8 mouse cellular contexts compared by ENCODE assay signal in genomic region chr7:97788669-97789483, GRCm38 (mm10). TPM values are rescaled to one million over a fixed set of nuclear protein-coding genes. Genes with fewer than 3 reads are reported as not detected.
A peak's percentile ranks its signal among the peaks of the same experiment; 100 is the strongest.
DNase-seq lines count a peak whose midpoint lies in the region; ATAC-seq lines count a peak whose summit lies in the region.

No protein-coding gene starts in this region.

- no peaks in the 10 kb centered on the region for H3K27me3 ChIP-seq in embryonic facial prominence, embryonic 11.5 days (ENCODE audit: control insufficient read depth, insufficient read depth, low read length)
- no peaks in the 10 kb centered on the region for H3K27me3 ChIP-seq in hindbrain, embryonic 16.5 days (replicated peaks; ENCODE audit: control insufficient read depth, insufficient read depth, low read length)
- no peaks in the 10 kb centered on the region for H3K27me3 ChIP-seq in stomach, embryonic 15.5 days (replicated peaks)

- H3K4me2 ChIP-seq in embryonic facial prominence, embryonic 11.5 days (ENCODE audit: low read depth, low read length), result peak overlapping the region; percentile 89
- peak overlapping the region; percentile 90 for H3K4me2 ChIP-seq in hindbrain, embryonic 16.5 days (ENCODE audit: low read length)
- peak overlapping the region; percentile 97 for H3K4me2 ChIP-seq in stomach, embryonic 15.5 days

- no peaks in the 10 kb centered on the region for H3K4me1 ChIP-seq in embryonic facial prominence, embryonic 11.5 days (ENCODE audit: control insufficient read depth, insufficient read depth, low read length)
- peaks cover 10% of the 10 kb centered on the region for H3K4me1 ChIP-seq in hindbrain, embryonic 16.5 days (ENCODE audit: control insufficient read depth, insufficient read depth, low read depth, low read length)
- H3K4me1 ChIP-seq in stomach, embryonic 15.5 days, result peaks cover 4% of the 10 kb centered on the region; the same call in 1 of the 2 replicates

- intact Hi-C loops in heart, postnatal 25 days (cut with DNase I), result loop anchor here (5.0 kb wide), 1 partner anchor 52 kb away; the partner anchor contains the start of gene Aqp11
- intact Hi-C loops in gastrocnemius, postnatal 14 days (cut with DNase I; ENCODE audit: low total_unique reads), result no loop called here

- H3K9ac ChIP-seq in embryonic facial prominence, embryonic 11.5 days (replicated peaks; ENCODE audit: low read length), result peak overlapping the region; percentile 83
- peak overlapping the region; percentile 73 for H3K9ac ChIP-seq in hindbrain, embryonic 16.5 days (ENCODE audit: low read depth, low read length)
- peak overlapping the region; percentile 57 for H3K9ac ChIP-seq in stomach, embryonic 15.5 days

- no peaks in the 10 kb centered on the region for H3K9me3 ChIP-seq in embryonic facial prominence, embryonic 11.5 days (replicated peaks; ENCODE audit: control insufficient read depth, low read length)
- no peaks in the 10 kb centered on the region for H3K9me3 ChIP-seq in hindbrain, embryonic 16.5 days (ENCODE audit: control insufficient read depth, low read length)
- no peaks in the 10 kb centered on the region for H3K9me3 ChIP-seq in stomach, embryonic 15.5 days

- DNase-seq in heart, adult 11 months, result peak; percentile 85
- no peak for DNase-seq in heart, postnatal 25 days (ENCODE audit: low spot score)
- DNase-seq in CD4-positive, CD25-positive, alpha-beta regulatory T cell, adult 2 months (ENCODE audit: low read depth, low spot score), result peak; percentile 43
- peak; percentile 53 for DNase-seq in embryonic facial prominence, embryonic 11.5 days (ENCODE audit: low spot score)
- DNase-seq in gastrocnemius, postnatal 14 days, result no peak

- under 1% methylated on average over 52 of the region's 84 CpGs for WGBS in embryonic facial prominence, embryonic 11.5 days
- under 1% methylated on average over 64 of the region's 84 CpGs for WGBS in hindbrain, embryonic 16.5 days
- whole genome bisulfite sequencing in stomach, embryonic 15.5 days, result under 1% methylated on average over 77 of the region's 84 CpGs

- peak overlapping the region; percentile 31; the same call in 1 of the 2 replicates for H3K27ac ChIP-seq in embryonic facial prominence, embryonic 11.5 days (replicated peaks; ENCODE audit: low read depth, low read length)
- H3K27ac ChIP-seq in hindbrain, embryonic 16.5 days (ENCODE audit: low read depth, low read length), result peak overlapping the region; percentile 63
- H3K27ac ChIP-seq in stomach, embryonic 15.5 days, result peak overlapping the region; percentile 86

- no peak; the same call in none of the 2 replicates for ATAC-seq in embryonic facial prominence, embryonic 11.5 days (replicated peaks; ENCODE audit: insufficient number of reproducible peaks, low FRiP score, low TSS enrichment, low read depth)
- ATAC-seq in hindbrain, embryonic 16.5 days, result peak; percentile 87
- ATAC-seq in megakaryocyte, adult 5-6 weeks (ENCODE audit: poor library complexity, severe bottlenecking), result peak; percentile 55
- ATAC-seq in stomach, embryonic 15.5 days (ENCODE audit: insufficient read depth, low FRiP score, low read depth), result peak; percentile 72

- no peaks in the 10 kb centered on the region for H3K36me3 ChIP-seq in embryonic facial prominence, embryonic 11.5 days (replicated peaks; ENCODE audit: control insufficient read depth, insufficient read depth, low read depth, low read length)
- no peaks in the 10 kb centered on the region for H3K36me3 ChIP-seq in hindbrain, embryonic 16.5 days (ENCODE audit: control insufficient read depth, insufficient read depth, low read length)
- H3K36me3 ChIP-seq in stomach, embryonic 15.5 days, result no peaks in the 10 kb centered on the region

- peak overlapping the region; percentile 83 for H3K4me3 ChIP-seq in embryonic facial prominence, embryonic 11.5 days (ENCODE audit: low read depth, low read length)
- peak overlapping the region; percentile 83 for H3K4me3 ChIP-seq in hindbrain, embryonic 16.5 days (ENCODE audit: low read length)
- H3K4me3 ChIP-seq in stomach, embryonic 15.5 days (replicated peaks), result peak overlapping the region; percentile 72

RNA-seq across cellular contexts. Expression of gene Pak1, which starts 0.5 kb away (rescaled TPM):
- 1 to 10 TPM; 1.2 to 1.3 TPM for total RNA-seq in heart, postnatal 25 days (2021)
- polyA plus RNA-seq in embryonic facial prominence, embryonic 11.5 days (2014; fragmentation: Nextera tagmentation; extraction: Ambion mirVana), result 47.7 and 51.4 TPM in 2 replicates
- polyA plus RNA-seq in hindbrain, embryonic 16.5 days (2015; fragmentation: Nextera tagmentation; extraction: Ambion mirVana), result 131 and 138 TPM in 2 replicates
- 39.8 and 40.9 TPM in 2 replicates for total RNA-seq in megakaryocyte, adult 5-6 weeks (2015)
- 40.4 and 40.7 TPM in 2 replicates for total RNA-seq in megakaryocyte, adult 5-6 weeks (2017)
- 27.2 and 30.3 TPM in 2 replicates for polyA plus RNA-seq in stomach, embryonic 15.5 days (2015; fragmentation: Nextera tagmentation; extraction: Ambion mirVana)
- 100 to 1,000 TPM; 106 to 120 TPM for total RNA-seq in gastrocnemius, postnatal 14 days (2021)

RNA-seq across cellular contexts. Expression of gene Aqp11, which starts 50.8 kb away (rescaled TPM):
- total RNA-seq in heart, postnatal 25 days (2021), result 1 to 10 TPM; 1.6 to 1.9 TPM
- 3.1 and 3.7 TPM in 2 replicates for polyA plus RNA-seq in embryonic facial prominence, embryonic 11.5 days (2014; fragmentation: Nextera tagmentation; extraction: Ambion mirVana)
- 23.2 and 24.5 TPM in 2 replicates for polyA plus RNA-seq in hindbrain, embryonic 16.5 days (2015; fragmentation: Nextera tagmentation; extraction: Ambion mirVana)
- 0.23 and 0.42 TPM in 2 replicates for total RNA-seq in megakaryocyte, adult 5-6 weeks (2015)
- total RNA-seq in megakaryocyte, adult 5-6 weeks (2017), result 0.04 TPM in 2 replicates
- 19.0 and 21.2 TPM in 2 replicates for polyA plus RNA-seq in stomach, embryonic 15.5 days (2015; fragmentation: Nextera tagmentation; extraction: Ambion mirVana)
- total RNA-seq in gastrocnemius, postnatal 14 days (2021), result 1 to 10 TPM; 1.6 to 1.8 TPM

Comparison
In these comparisons a context has a peak if more than half of its experiments do, and no peak if none do; other contexts are left out.
1. DNase-seq: peak in heart, adult 11 months (single experiment), CD4-positive, CD25-positive, alpha-beta regulatory T cell, adult 2 months (single experiment) and embryonic facial prominence, embryonic 11.5 days (single experiment); none in heart, postnatal 25 days (single experiment) and gastrocnemius, postnatal 14 days (single experiment).
2. H3K27ac ChIP-seq: peak in every context shown above with its lines; median percentile 86 in stomach, embryonic 15.5 days; 63 in hindbrain, embryonic 16.5 days; 31 in embryonic facial prominence, embryonic 11.5 days.
3. RNA of gene Pak1, which starts 0.5 kb away (total RNA-seq): 106 to 120 TPM in gastrocnemius, postnatal 14 days and 39.8 to 40.9 TPM in megakaryocyte, adult 5-6 weeks; 1.2 to 1.3 TPM in heart, postnatal 25 days; every median in the first group is over 10 times any median in the second.
4. Peak in every context shown above with its lines, with median percentiles within 50 percentile points of each other: H3K4me2 ChIP-seq, H3K4me3 ChIP-seq and H3K9ac ChIP-seq.